Mouse (Mus musculus) cerebellum, postnatal 36 days (tissue): Measurements from ENCODE around the gene Gm3015.
"Not testable (repeated sequence)": the region's sequence is repeated elsewhere in the genome, so short reads cannot be mapped to it uniquely, and the experiment has no call there.

ENCODE experiments used
- DNase-seq, 2 experiments: peaks; one replicate each; pipeline ENCODE4 v3.0.0; 2021 to 2022; ENCODE audit warnings: mixed read lengths in 2 of 2

Gene Gm3015

GRCm38 (mm10) chr14:42768721-42769120 lies at the start of gene Gm3015:
Gene Gm3015, minus strand, starts transcription at chr14:42768821.
- DNase-seq = not testable (repeated sequence)

- DNase-seq = not testable (repeated sequence)
Observed at GRCm38 (mm10) chr14:42797887-42798286, 29.3 kb upstream of the Gm3015 start, which contains the start of gene Gm10377. Gene Gm10377, minus strand, starts transcription at chr14:42797987.
